Mouse (Mus musculus) limb, embryonic 14.5 days (tissue): ENCODE data around the gene Vegfa. TPM values are rescaled to one million over a fixed set of nuclear protein-coding genes. Genes with fewer than 3 reads are reported as not detected.
A peak's percentile ranks its signal among the peaks of the same experiment; 100 is the strongest.

ENCODE experiments used
- ATAC-seq: fragments of 200-750 bp; cut with Nextera tagmentation; 2 replicates; pipeline ENCODE4 v1.8.0; 2017; ENCODE audit warnings: low read depth, moderate number of reproducible peaks, moderate TSS enrichment; ENCODE audit not compliant: low FRiP score
- DNase-seq: peaks from one replicate; pipeline ENCODE4 v3.0.0-alpha.2; 2015; ENCODE audit warnings: low spot score
- H3K27ac ChIP-seq: fragments of 300-500 bp; sonication (generic); replicated peaks from 2 replicates; pipeline ENCODE4 v1.5.1; 2014; ENCODE audit warnings: low read depth, mild to moderate bottlenecking, low read length, moderate library complexity, mixed read lengths
- H3K27me3 ChIP-seq: fragments of 300-500 bp; sonication (generic); 2 replicates; pipeline ENCODE4 v1.6.1; 2014; ENCODE audit warnings: low read length, mixed read lengths; ENCODE audit not compliant: control insufficient read depth, insufficient read depth
- H3K36me3 ChIP-seq: fragments of 300-500 bp; sonication (generic); 2 replicates; pipeline ENCODE4 v1.6.1; 2014; ENCODE audit warnings: mild to moderate bottlenecking, low read length, moderate library complexity, mixed read lengths; ENCODE audit not compliant: control insufficient read depth, insufficient read depth
- H3K4me1 ChIP-seq: fragments of 300-500 bp; sonication (generic); 2 replicates; pipeline ENCODE4 v1.6.1; 2014; ENCODE audit warnings: antibody characterized with exemption, low read length, mixed read lengths; ENCODE audit not compliant: control insufficient read depth, insufficient read depth
- H3K4me2 ChIP-seq: fragments of 300-500 bp; sonication (generic); replicated peaks from 2 replicates; pipeline ENCODE4 v1.6.1; 2014; ENCODE audit warnings: low read depth, mild to moderate bottlenecking, low read length, moderate library complexity; ENCODE audit not compliant: severe bottlenecking
- H3K4me3 ChIP-seq: fragments of 300-500 bp; sonication (generic); replicated peaks from 2 replicates; pipeline ENCODE4 v1.5.1; 2014; ENCODE audit warnings: low read length
- H3K9ac ChIP-seq: fragments of 300-500 bp; sonication (generic); 2 replicates; pipeline ENCODE4 v1.6.1; 2014; ENCODE audit warnings: mild to moderate bottlenecking, low read depth, low read length, moderate library complexity; ENCODE audit not compliant: severe bottlenecking
- H3K9me3 ChIP-seq: fragments of 300-500 bp; sonication (generic); 2 replicates; pipeline ENCODE4 v1.6.1; 2016; ENCODE audit warnings: low read length; ENCODE audit not compliant: control insufficient read depth
- POLR2A ChIP-seq: fragments of 200-500 bp; IDR thresholded peaks from 2 replicates; pipeline ENCODE4 v1.8.0; 2012; ENCODE audit warnings: inconsistent platforms, mild to moderate bottlenecking, moderate library complexity, borderline replicate concordance; ENCODE audit not compliant: insufficient read depth, insufficient read length; ENCODE audit errors: extremely low read depth
- WGBS: fragments of 180-500 bp; shearing (Covaris S2); extraction: QIAGEN DNeasy Blood & Tissue Kit; methylation state at CpG from one replicate; pipeline ENCODE4 v1.1.7; 2014; 5-methylcytosine and 5-hydroxymethylcytosine counted together
- polyA plus RNA-seq, 2 experiments: library from polyadenylated mRNA; depleted of rRNA in 1 of 2; stranded (reverse) in 1 of 2; unstranded in 1 of 2; fragments of >200 nt; fragmentation: Nextera tagmentation in 1 of 2; extraction: Ambion mirVana in 1 of 2; gene quantifications; 2 replicates each; pipeline versions ENCODE4 v1.2.1 to v1.2.3; 2012 to 2014

The Vegfa gene
- polyA plus RNA-seq (2012; rRNA removed) (306 and 353 TPM in 2 replicates), polyA plus RNA-seq (2014; fragmentation: Nextera tagmentation; extraction: Ambion mirVana) (5.3 and 6.0 TPM in 2 replicates)

DNA sequence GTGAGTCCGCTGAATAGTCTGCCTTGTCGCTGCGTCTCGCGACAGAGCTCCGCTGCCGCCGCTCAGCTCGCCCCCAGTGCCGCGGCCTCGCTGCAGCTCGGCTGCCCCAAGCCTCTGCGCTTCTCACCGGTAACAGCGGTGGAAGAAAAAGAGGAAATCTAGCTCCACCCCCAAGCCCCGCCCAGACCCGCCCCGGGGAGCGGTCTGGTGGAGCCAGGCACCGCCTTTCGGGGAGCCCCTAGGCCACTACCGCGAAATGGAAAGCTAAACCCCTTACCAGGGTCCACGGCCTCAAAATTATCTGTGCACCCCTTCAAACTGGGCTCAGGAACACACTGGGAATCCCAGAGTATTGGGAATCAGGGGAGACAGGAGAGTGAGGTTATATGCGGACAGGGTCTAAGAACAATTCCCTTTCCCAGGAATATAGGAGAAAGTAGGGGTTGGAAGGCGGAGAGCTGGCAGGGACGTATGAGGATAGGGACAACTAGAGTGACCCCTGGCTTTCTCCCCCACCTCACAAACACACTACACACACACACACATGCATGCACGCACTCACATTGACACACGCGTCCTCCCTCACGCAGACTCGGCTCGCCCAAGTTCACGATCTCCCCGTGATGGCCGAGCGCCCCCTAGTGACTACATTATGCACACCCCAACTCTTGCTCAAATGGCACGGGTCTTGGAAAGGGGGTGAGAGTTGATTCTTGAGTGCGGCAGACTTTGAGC, at the start of gene Vegfa:
Gene Vegfa (minus strand): TSS at position 113 of the 735 bp plus-strand sequence.
- peak; percentile 87 for ATAC-seq
- H3K4me1 ChIP-seq: peaks cover 36% of the 10 kb centered on the region
- WGBS: under 1% methylated on average over 40 of the region's 40 CpGs

DNA sequence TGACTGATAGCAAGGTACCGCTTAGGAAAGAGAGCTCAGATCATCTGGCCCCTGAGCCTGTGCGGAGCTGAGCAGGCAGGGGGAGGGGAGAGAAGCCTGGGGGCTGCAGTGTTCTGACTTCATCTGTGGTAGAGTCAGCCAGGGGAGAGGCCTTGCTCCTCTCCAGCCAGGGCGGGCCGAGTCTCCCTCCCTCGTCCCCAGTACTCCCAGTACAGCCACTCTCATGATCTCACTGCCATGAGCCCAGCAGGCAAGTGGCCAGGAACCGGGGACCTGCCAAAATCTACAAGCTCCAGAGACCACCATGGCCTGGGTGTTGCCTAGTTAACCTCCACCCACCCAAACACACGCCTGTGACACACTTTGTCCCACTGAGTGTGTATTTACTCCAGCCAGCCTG, 49.5 kb upstream of the Vegfa start:
- H3K36me3 ChIP-seq: no peaks in the 10 kb centered on the region
- 54% methylated on average over 4 of the region's 7 CpGs for WGBS
- H3K4me2 ChIP-seq: no peak overlapping the region
- H3K9ac ChIP-seq: no peak overlapping the region
- H3K27me3 ChIP-seq: no peaks in the 10 kb centered on the region
- no peak overlapping the region for H3K27ac ChIP-seq
- TF ChIP-seq POLR2A: no peak
- peaks cover 4% of the 10 kb centered on the region; the same call in 1 of the 2 replicates for H3K9me3 ChIP-seq
- no peak overlapping the region for H3K4me3 ChIP-seq
- ATAC-seq (no peak), DNase-seq (no peak)
- peaks cover 39% of the 10 kb centered on the region for H3K4me1 ChIP-seq

More for the DNA sequence above, at the start of gene Vegfa:
- peak within 1 kb of the TSS; percentile 92 for H3K27ac ChIP-seq
- peak within 1 kb of the TSS; percentile 67 for H3K4me2 ChIP-seq
- peak; percentile 100 for TF ChIP-seq POLR2A
- H3K27me3 ChIP-seq: no peaks in the 10 kb centered on the region
- H3K36me3 ChIP-seq: 0 out of 2 replicates have a peak, but pooled peaks cover 5% of the 10 kb centered on the region
- H3K9ac ChIP-seq: peak within 1 kb of the TSS; percentile 88
- H3K9me3 ChIP-seq: no peaks in the 10 kb centered on the region
- peak; percentile 94 for DNase-seq
- peak within 1 kb of the TSS; percentile 93 for H3K4me3 ChIP-seq

DNA sequence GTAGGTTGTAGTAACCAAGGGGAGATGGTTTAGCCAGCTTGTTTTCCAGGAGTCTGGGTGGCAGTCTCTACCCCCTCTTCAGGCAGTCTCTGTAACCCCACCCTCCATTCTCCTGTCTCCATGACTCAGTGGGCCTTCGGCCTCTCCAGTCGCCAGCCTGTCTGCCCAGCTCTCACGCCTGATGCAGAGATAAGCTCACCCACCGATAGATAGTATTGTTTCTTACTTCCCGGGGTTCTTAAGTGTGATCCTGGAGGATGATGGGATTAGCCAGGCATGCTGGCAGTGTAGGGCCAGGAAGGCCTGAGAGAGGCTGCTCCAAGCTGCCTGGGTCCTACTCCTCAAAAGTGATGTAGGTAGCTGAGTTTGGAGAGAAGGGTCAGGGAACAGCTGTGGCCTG, 48.9 kb upstream of the Vegfa start:
- Histone ChIP-seq H3K9me3 (peaks cover 4% of the 10 kb centered on the region; the same call in 1 of the 2 replicates), H3K27ac (no peak overlapping the region), H3K36me3 (no peaks in the 10 kb centered on the region), H3K4me1 (peaks cover 32% of the 10 kb centered on the region), H3K4me2 (no peak overlapping the region), H3K27me3 (no peaks in the 10 kb centered on the region), H3K9ac (no peak overlapping the region), H3K4me3 (no peak overlapping the region)
- no peak for ATAC-seq
- no peak for TF ChIP-seq POLR2A
- no peak for DNase-seq
- 62% methylated on average over 5 of the region's 5 CpGs for WGBS

DNA sequence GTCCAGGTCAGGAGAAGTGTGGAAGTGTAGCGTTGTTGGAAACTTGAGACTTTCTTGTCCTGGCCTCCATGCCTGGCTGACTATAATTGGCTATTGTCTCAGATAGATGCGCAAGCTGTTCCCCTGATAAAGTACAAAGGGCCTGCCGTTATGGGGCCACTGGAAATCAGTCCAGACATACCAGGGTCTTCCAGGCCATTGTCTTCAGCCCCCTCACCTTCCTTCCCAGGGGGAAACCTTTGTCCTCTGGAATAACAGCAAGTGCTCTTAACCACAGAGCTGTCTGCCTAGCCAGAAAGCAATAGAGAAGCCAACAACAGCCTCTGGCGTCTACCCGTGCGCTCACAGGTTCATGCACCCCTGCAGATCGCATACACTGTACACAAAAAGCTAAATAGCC, 48.2 kb upstream of the Vegfa start:
- ATAC-seq (no peak), DNase-seq (no peak)
- peaks cover 4% of the 10 kb centered on the region; the same call in 1 of the 2 replicates for H3K9me3 ChIP-seq
- 72% methylated on average over 7 of the region's 7 CpGs for WGBS
- H3K9ac ChIP-seq: no peak overlapping the region
- no peak overlapping the region for H3K4me3 ChIP-seq
- no peaks in the 10 kb centered on the region for H3K36me3 ChIP-seq
- no peak for TF ChIP-seq POLR2A
- no peak overlapping the region for H3K4me2 ChIP-seq
- no peak overlapping the region for H3K27ac ChIP-seq
- H3K4me1 ChIP-seq: peaks cover 26% of the 10 kb centered on the region
- no peaks in the 10 kb centered on the region for H3K27me3 ChIP-seq

DNA sequence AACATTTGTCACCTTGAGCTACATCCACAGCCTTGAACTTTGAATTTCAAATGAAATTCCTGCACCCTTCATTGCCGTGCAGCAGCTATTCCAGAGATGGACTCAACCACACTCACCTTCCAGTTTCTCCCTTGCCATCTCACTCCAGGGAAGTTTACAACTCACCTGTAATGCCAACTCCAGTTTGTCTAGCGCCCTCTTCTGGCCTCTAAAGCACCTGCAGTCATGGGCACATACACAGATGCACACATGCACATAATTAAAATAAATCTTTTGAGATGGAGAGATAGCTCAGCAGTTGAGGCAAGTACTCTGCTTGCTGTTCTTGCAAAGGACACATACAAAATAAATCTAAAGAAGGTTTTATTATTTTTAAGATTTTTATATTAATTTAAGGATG, 46.9 kb upstream of the Vegfa start:
- no peak for ATAC-seq
- 77% methylated on average over 2 of the region's 2 CpGs for WGBS
- no peak for DNase-seq
- H3K4me2 ChIP-seq: no peak overlapping the region
- no peak overlapping the region for H3K27ac ChIP-seq
- H3K9ac ChIP-seq: no peak overlapping the region
- H3K36me3 ChIP-seq: no peaks in the 10 kb centered on the region
- no peaks in the 10 kb centered on the region for H3K27me3 ChIP-seq
- peaks cover 23% of the 10 kb centered on the region for H3K4me1 ChIP-seq
- peaks cover 4% of the 10 kb centered on the region; the same call in 1 of the 2 replicates for H3K9me3 ChIP-seq
- no peak for TF ChIP-seq POLR2A
- no peak overlapping the region for H3K4me3 ChIP-seq
